Mouse (Mus musculus) CH12.LX (cell line): ENCODE measurements at regions not wholly inside any gene's neighbourhood (a gene's known extent, or its start where the extent isn't known, plus 50 kb on each side); places are given as distances from the start of the nearest gene placed in this dataset.

Experiments used
- DNase-seq: peaks from one replicate; pipeline ENCODE4 v3.0.0-alpha.2; 2013; ENCODE audit errors: extremely low read depth
- H3K27ac ChIP-seq: 2 replicates; pipeline ENCODE4 v1.5.1; 2012; ENCODE audit warnings: low read depth, mild to moderate bottlenecking, control low read depth, moderate library complexity; ENCODE audit not compliant: insufficient read depth
- H3K27me3 ChIP-seq: replicated peaks from 2 replicates; pipeline ENCODE3; 2012; ENCODE audit warnings: inconsistent platforms
- H3K36me3 ChIP-seq, 2 experiments: replicated peaks in 1 of 2; 2 replicates each; pipeline versions ENCODE3 to v1.6.1; 2012; ENCODE audit warnings: inconsistent platforms in 1 of 2, low read length in 1 of 2, mild to moderate bottlenecking in 1 of 2, mixed read lengths in 1 of 2, moderate library complexity in 1 of 2; ENCODE audit not compliant: control insufficient read depth in 1 of 2, insufficient read depth in 1 of 2
- H3K4me1 ChIP-seq, 2 experiments: 2 replicates each; pipeline ENCODE4 v1.6.1; 2012; ENCODE audit warnings: inconsistent platforms in 1 of 2, moderate library complexity in 1 of 2; ENCODE audit not compliant: insufficient read depth in 2 of 2, control insufficient read depth in 1 of 2
- H3K4me2 ChIP-seq: 2 replicates; pipeline ENCODE4 v1.6.1; 2012; ENCODE audit warnings: low read depth, mild to moderate bottlenecking, control low read depth; ENCODE audit not compliant: poor library complexity, insufficient read depth, severe bottlenecking
- H3K4me3 ChIP-seq, 3 experiments: fragments of 150-350 bp in 1 of 3; sonication (generic) in 1 of 3; replicated peaks in 1 of 3; 2 replicates each; pipeline versions ENCODE3 to v1.5.1; 2011 to 2012; ENCODE audit warnings: low read depth in 2 of 3, low read length in 2 of 3, mild to moderate bottlenecking in 2 of 3, moderate library complexity in 2 of 3, control low read depth in 1 of 3, improper control_type of control experiment in 1 of 3, inconsistent platforms in 1 of 3, mixed read lengths in 1 of 3; ENCODE audit not compliant: poor library complexity in 1 of 3
- H3K79me2 ChIP-seq: replicated peaks from 2 replicates; pipeline ENCODE4 v1.6.1; 2012; ENCODE audit warnings: mild to moderate bottlenecking, moderate library complexity; ENCODE audit not compliant: control insufficient read depth, poor library complexity, insufficient read depth, severe bottlenecking; ENCODE audit errors: extremely low read depth
- H3K9ac ChIP-seq: 2 replicates; pipeline ENCODE4 v1.6.1; 2012; ENCODE audit warnings: low read depth, mild to moderate bottlenecking, control low read depth, moderate library complexity; ENCODE audit not compliant: insufficient read depth
- H3K9me3 ChIP-seq: replicated peaks from 2 replicates; pipeline ENCODE3; 2012; ENCODE audit warnings: low read length, inconsistent platforms, mixed read lengths
- CHD1 ChIP-seq: IDR thresholded peaks from 2 replicates; pipeline ENCODE4 v1.6.1; 2012; ENCODE audit warnings: low read depth, low read length, improper control_type of control experiment, inconsistent platforms
- CTCF ChIP-seq, 2 experiments: IDR thresholded peaks in 1 of 2; conservative IDR thresholded peaks in 1 of 2; 2 replicates each; pipeline ENCODE4 v1.5.1; 2011 to 2012; ENCODE audit warnings: low read depth in 2 of 2, low read length in 2 of 2, improper control_type of control experiment in 1 of 2, inconsistent platforms in 1 of 2, mild to moderate bottlenecking in 1 of 2, moderate library complexity in 1 of 2
- E2F4 ChIP-seq: IDR thresholded peaks from 2 replicates; pipeline ENCODE4 v1.6.1; 2011; ENCODE audit warnings: low read depth, low read length, improper control_type of control experiment; ENCODE audit not compliant: insufficient replicate concordance
- ELF1 ChIP-seq: IDR thresholded peaks from 2 replicates; pipeline ENCODE4 v1.6.1; 2014; ENCODE audit warnings: low read depth, mild to moderate bottlenecking, inconsistent platforms, low read length, improper control_type of control experiment
- ETS1 ChIP-seq: conservative IDR thresholded peaks from 2 replicates; pipeline ENCODE4 v1.6.1; 2012; ENCODE audit warnings: low read depth, mild to moderate bottlenecking, inconsistent platforms, low read length, improper control_type of control experiment, moderate library complexity
- IRF4 ChIP-seq: IDR thresholded peaks from 2 replicates; pipeline ENCODE4 v1.6.1; 2014; ENCODE audit warnings: low read depth, mild to moderate bottlenecking, inconsistent platforms, low read length, improper control_type of control experiment
- JUN ChIP-seq: IDR thresholded peaks from 2 replicates; pipeline ENCODE4 v1.6.1; 2011; ENCODE audit warnings: low read depth, mild to moderate bottlenecking, low read length, improper control_type of control experiment, moderate library complexity; ENCODE audit not compliant: insufficient read depth
- JUND ChIP-seq: conservative IDR thresholded peaks from 2 replicates; pipeline ENCODE4 v1.6.1; 2011; ENCODE audit warnings: low read depth, low read length, improper control_type of control experiment
- KAT2A ChIP-seq: IDR thresholded peaks from 2 replicates; pipeline ENCODE4 v1.6.1; 2012; ENCODE audit warnings: low read length, improper control_type of control experiment, inconsistent platforms; ENCODE audit not compliant: insufficient replicate concordance
- MAFK ChIP-seq: IDR thresholded peaks from 2 replicates; pipeline ENCODE4 v1.6.1; 2011; ENCODE audit warnings: low read length, improper control_type of control experiment; ENCODE audit not compliant: insufficient replicate concordance
- MAX ChIP-seq: IDR thresholded peaks from 2 replicates; pipeline ENCODE4 v1.6.1; 2011; ENCODE audit warnings: low read length, improper control_type of control experiment
- MAZ ChIP-seq: IDR thresholded peaks from 2 replicates; pipeline ENCODE4 v1.6.1; 2012; ENCODE audit warnings: low read depth, mild to moderate bottlenecking, inconsistent platforms, low read length, improper control_type of control experiment, moderate library complexity
- MYC ChIP-seq: IDR thresholded peaks from 2 replicates; pipeline ENCODE4 v1.6.1; 2011; ENCODE audit warnings: low read depth, mild to moderate bottlenecking, improper control_type of control experiment, low read length
- NELFE ChIP-seq: IDR thresholded peaks from 2 replicates; pipeline ENCODE4 v1.6.1; 2011; ENCODE audit warnings: low read depth, low read length, improper control_type of control experiment
- PAX5 ChIP-seq: IDR thresholded peaks from 2 replicates; pipeline ENCODE4 v1.6.1; 2012; ENCODE audit warnings: low read length, inconsistent platforms, mixed read lengths
- TBP ChIP-seq: conservative IDR thresholded peaks from 2 replicates; pipeline ENCODE4 v1.6.1; 2011; ENCODE audit warnings: low read depth, low read length, improper control_type of control experiment
- TCF12 ChIP-seq: IDR thresholded peaks from 2 replicates; pipeline ENCODE4 v1.6.1; 2014; ENCODE audit warnings: low read depth, mild to moderate bottlenecking, inconsistent platforms, low read length, improper control_type of control experiment
- UBTF ChIP-seq: IDR thresholded peaks from 2 replicates; pipeline ENCODE4 v1.6.1; 2012; ENCODE audit warnings: low read depth, mild to moderate bottlenecking, inconsistent platforms, low read length, improper control_type of control experiment, moderate library complexity
- USF1 ChIP-seq: IDR thresholded peaks from 2 replicates; pipeline ENCODE4 v1.6.1; 2014; ENCODE audit warnings: low read depth, mild to moderate bottlenecking, inconsistent platforms, low read length, improper control_type of control experiment
- ZC3H11A ChIP-seq: IDR thresholded peaks from 2 replicates; pipeline ENCODE4 v1.6.1; 2012; ENCODE audit warnings: low read depth, mild to moderate bottlenecking, inconsistent platforms, low read length, improper control_type of control experiment
- ZMIZ1 ChIP-seq: IDR thresholded peaks from 2 replicates; pipeline ENCODE4 v1.6.1; 2012; ENCODE audit warnings: low read depth, mild to moderate bottlenecking, inconsistent platforms, low read length, improper control_type of control experiment
- ZNF384 ChIP-seq: IDR thresholded peaks from 2 replicates; pipeline ENCODE4 v1.6.1; 2012; ENCODE audit warnings: low read depth, low read length, improper control_type of control experiment, inconsistent platforms
- dilution Hi-C: fragments of 300-500 bp; cut with MboI; formaldehyde crosslinking; loops from 2 replicates; pipeline ENCODE4 v1.14.3; 2020; ENCODE audit warnings: low sequenced_read_pairs; ENCODE audit not compliant: extremely low pct_unique_long_range_greater_than_20kb, extremely low pct_ligation_motif_present
- in situ Hi-C: fragments of 300-500 bp; cut with MboI; formaldehyde crosslinking; loops from 3 replicates; pipeline ENCODE4 v1.14.3; 2019; ENCODE audit warnings: low sequenced_read_pairs, low pct_ligation_motif_present, low pct_unique_long_range_greater_than_20kb, mixed read lengths

GRCm38 (mm10) chr13:78524446-78524937 lies 324.9 kb upstream of the Nr2f1 start:
- Histone ChIP-seq H3K9ac (no peak overlapping the region), H3K4me1 (no peaks in the 10 kb centered on the region), H3K79me2 (no peaks in the 10 kb centered on the region), H3K4me3 (no peak overlapping the region), H3K9me3 (no peaks in the 10 kb centered on the region), H3K27me3 (no peaks in the 10 kb centered on the region), H3K4me2 (no peak overlapping the region), H3K36me3 (no peaks in the 10 kb centered on the region), H3K27ac (no peak overlapping the region)
- dilution Hi-C loops (no loop called here), in situ Hi-C loops (no loop called here)
- no peak for DNase-seq
- TF ChIP-seq ELF1, result no peak
- TF ChIP-seq MAX, result no peak
- TF ChIP-seq MAFK, result no peak
- no peak for TF ChIP-seq E2F4
- TF ChIP-seq PAX5, result no peak
- TF ChIP-seq UBTF, result no peak
- TF ChIP-seq MYC, result no peak
- no peak for TF ChIP-seq TBP
- TF ChIP-seq CTCF (conservative IDR thresholded peaks at IDR 0.05 in 1 of 2, IDR thresholded peaks at IDR 0.05 in 1 of 2; ENCODE audit: low read depth in 2 of 2, low read length in 2 of 2), result no peak
- TF ChIP-seq JUND, result no peak
- no peak for TF ChIP-seq TCF12
- no peak for TF ChIP-seq KAT2A
- no peak for TF ChIP-seq ZNF384
- no peak for TF ChIP-seq MAZ
- TF ChIP-seq NELFE, result no peak
- TF ChIP-seq CHD1, result no peak
- no peak for TF ChIP-seq ETS1
- TF ChIP-seq ZC3H11A, result no peak

GRCm38 (mm10) chr13:78520771-78521170 lies 321.2 kb upstream of the Nr2f1 start:
- H3K4me2 ChIP-seq, result no peak overlapping the region
- no peak for DNase-seq
- in situ Hi-C loops (no loop called here), dilution Hi-C loops (no loop called here)
- no peaks in the 10 kb centered on the region for H3K9me3 ChIP-seq
- no peaks in the 10 kb centered on the region for H3K36me3 ChIP-seq
- H3K27me3 ChIP-seq, result no peaks in the 10 kb centered on the region
- no peaks in the 10 kb centered on the region for H3K79me2 ChIP-seq
- H3K27ac ChIP-seq, result no peak overlapping the region
- H3K9ac ChIP-seq, result no peak overlapping the region
- H3K4me1 ChIP-seq, result no peaks in the 10 kb centered on the region
- TF ChIP-seq ELF1 (no peak), ZNF384 (no peak), JUN (no peak), TBP (no peak), IRF4 (no peak), MAZ (no peak), USF1 (no peak), MAX (no peak), ZMIZ1 (no peak), NELFE (no peak), ZC3H11A (no peak)
- H3K4me3 ChIP-seq, result no peak overlapping the region
